Mouse (Mus musculus) testis, adult 2 months (tissue): ENCODE measurements around the gene E2f7. TPM values are rescaled to one million over a fixed set of nuclear protein-coding genes. Genes with fewer than 3 reads are reported as not detected.

Experiments used
- H3K27ac ChIP-seq: fragments of 200-500 bp; 2 replicates; pipeline ENCODE4 v1.5.1; 2012; ENCODE audit warnings: low read depth, low read length; ENCODE audit not compliant: control insufficient read depth, insufficient read depth
- H3K27me3 ChIP-seq: fragments of 200-500 bp; 2 replicates; pipeline ENCODE4 v1.6.1; 2012; ENCODE audit warnings: mild to moderate bottlenecking, low read length, moderate library complexity; ENCODE audit not compliant: control insufficient read depth, insufficient read depth
- H3K36me3 ChIP-seq: fragments of 200-500 bp; 2 replicates; pipeline ENCODE4 v1.6.1; 2012; ENCODE audit warnings: mild to moderate bottlenecking, low read length; ENCODE audit not compliant: control insufficient read depth, insufficient read depth
- H3K4me1 ChIP-seq: fragments of 200-500 bp; 2 replicates; pipeline ENCODE4 v1.6.1; 2012; ENCODE audit warnings: low read length; ENCODE audit not compliant: control insufficient read depth, insufficient read depth
- H3K4me3 ChIP-seq: fragments of 200-500 bp; 2 replicates; pipeline ENCODE4 v1.5.1; 2012; ENCODE audit warnings: low read depth, mild to moderate bottlenecking, low read length, moderate library complexity, mixed read lengths; ENCODE audit not compliant: control insufficient read depth
- CTCF ChIP-seq: fragments of 200-500 bp; IDR thresholded peaks from 2 replicates; pipeline ENCODE4 v1.5.1; 2012; ENCODE audit warnings: low read depth, mild to moderate bottlenecking, inconsistent platforms, low read length, moderate library complexity; ENCODE audit not compliant: control insufficient read depth, insufficient read depth, insufficient replicate concordance
- POLR2A ChIP-seq: fragments of 200-500 bp; IDR thresholded peaks from 2 replicates; pipeline ENCODE4 v1.6.1; 2012; ENCODE audit warnings: low read depth, mild to moderate bottlenecking, inconsistent platforms, low read length, moderate library complexity; ENCODE audit not compliant: control insufficient read depth
- polyA plus RNA-seq: library from polyadenylated mRNA; depleted of rRNA; stranded (reverse); fragments of >200 nt; gene quantifications from 2 replicates; pipeline ENCODE4 v1.2.3, GENCODE M21; 2012; rRNA removed

E2f7 gene
- polyA plus RNA-seq: 1.3 and 1.7 TPM in 2 replicates

GRCm38 (mm10) chr10:110744686-110745639 is at the start of gene E2f7:
Gene E2f7 (plus strand): TSS chr10:110745439.
- Histone ChIP-seq H3K4me3 (peak within 1 kb of the TSS; percentile 97), H3K4me1 (peaks cover 6% of the 10 kb centered on the region), H3K36me3 (no peaks in the 10 kb centered on the region), H3K27me3 (no peaks in the 10 kb centered on the region), H3K27ac (peak within 1 kb of the TSS; percentile 36)
- peak; percentile 48; the same call in 1 of the 2 replicates for TF ChIP-seq POLR2A
- no peak for TF ChIP-seq CTCF

- Histone ChIP-seq H3K36me3 (no peaks in the 10 kb centered on the region), H3K4me3 (no peak overlapping the region), H3K27me3 (no peaks in the 10 kb centered on the region), H3K27ac (no peak overlapping the region), H3K4me1 (no peaks in the 10 kb centered on the region; the same call in 1 of the 2 replicates)
- no peak for TF ChIP-seq POLR2A
- no peak for TF ChIP-seq CTCF
Measured at GRCm38 (mm10) chr10:110701276-110701675, 44.0 kb upstream of the E2f7 start.

GRCm38 (mm10) chr10:110705672-110706071 is 39.6 kb upstream of the E2f7 start:
- Histone ChIP-seq H3K27ac (no peak overlapping the region), H3K4me1 (no peaks in the 10 kb centered on the region; the same call in 1 of the 2 replicates), H3K4me3 (no peak overlapping the region), H3K36me3 (no peaks in the 10 kb centered on the region), H3K27me3 (no peaks in the 10 kb centered on the region)
- peak; percentile 94 for TF ChIP-seq CTCF
- TF ChIP-seq POLR2A: no peak

GRCm38 (mm10) chr10:110707390-110708113 is 37.7 kb upstream of the E2f7 start:
- Histone ChIP-seq H3K27ac (no peak overlapping the region), H3K27me3 (no peaks in the 10 kb centered on the region), H3K4me3 (no peak overlapping the region), H3K4me1 (no peaks in the 10 kb centered on the region; the same call in 1 of the 2 replicates), H3K36me3 (no peaks in the 10 kb centered on the region)
- TF ChIP-seq POLR2A (no peak), CTCF (no peak)

GRCm38 (mm10) chr10:110716887-110717286 is 28.4 kb upstream of the E2f7 start:
- Histone ChIP-seq H3K27ac (no peak overlapping the region), H3K4me3 (no peak overlapping the region), H3K36me3 (no peaks in the 10 kb centered on the region), H3K4me1 (no peaks in the 10 kb centered on the region; the same call in 1 of the 2 replicates), H3K27me3 (no peaks in the 10 kb centered on the region)
- TF ChIP-seq POLR2A (no peak), CTCF (no peak)

GRCm38 (mm10) chr10:110726431-110726830 is 18.8 kb upstream of the E2f7 start:
- Histone ChIP-seq H3K4me1 (no peaks in the 10 kb centered on the region), H3K36me3 (no peaks in the 10 kb centered on the region), H3K27me3 (no peaks in the 10 kb centered on the region), H3K27ac (no peak overlapping the region), H3K4me3 (no peak overlapping the region)
- no peak for TF ChIP-seq POLR2A
- no peak for TF ChIP-seq CTCF

GRCm38 (mm10) chr10:110727816-110728215 is 17.4 kb upstream of the E2f7 start:
- Histone ChIP-seq H3K27me3 (no peaks in the 10 kb centered on the region), H3K36me3 (no peaks in the 10 kb centered on the region), H3K4me1 (no peaks in the 10 kb centered on the region), H3K4me3 (no peak overlapping the region), H3K27ac (no peak overlapping the region)
- TF ChIP-seq POLR2A (no peak), CTCF (peak; percentile 77; the same call in 1 of the 2 replicates)
